Mouse (Mus musculus): ENCODE measurements around the gene Gmppb. TPM values are rescaled to one million over a fixed set of nuclear protein-coding genes. Genes with fewer than 3 reads are reported as not detected.
A peak's percentile ranks its signal among the peaks of the same experiment; 100 is the strongest.

The Gmppb gene
- polyA plus RNA-seq, 1 experiment from 2014 or later: 25.6 TPM

DNA sequence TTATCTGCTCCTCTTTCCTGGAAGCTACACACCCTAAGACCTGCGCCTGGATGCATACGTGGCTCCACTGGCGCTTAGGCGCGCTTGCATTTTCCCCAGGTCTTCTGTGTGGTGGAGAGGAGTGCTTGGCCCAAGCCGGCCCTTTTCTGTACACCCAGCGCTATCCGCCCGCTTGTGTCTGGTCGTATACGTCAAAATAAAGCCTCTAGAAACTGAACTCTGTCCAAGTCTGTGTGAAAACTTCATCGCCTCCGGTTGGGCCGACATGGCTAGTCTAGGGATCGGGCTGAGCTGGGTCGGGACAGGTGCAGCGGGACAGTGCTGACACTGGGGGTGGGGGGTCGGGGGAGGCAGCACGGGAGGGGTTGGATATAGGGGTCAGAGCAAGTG, 481 bp upstream of the Gmppb start:
- Histone ChIP-seq H3K9me3 (ENCODE audit: control insufficient read depth, low read length) (no peaks in the 10 kb centered on the region), H3K4me2 (ENCODE audit: low read depth, low read length) (peak overlapping the region; percentile 97), H3K27ac (ENCODE audit: low read length) (peak overlapping the region; percentile 77), H3K36me3 (ENCODE audit: control insufficient read depth, insufficient read depth, low read length) (peaks cover 25% of the 10 kb centered on the region), H3K9ac (ENCODE audit: low read length) (peak overlapping the region; percentile 70), H3K4me1 (replicated peaks; ENCODE audit: control insufficient read depth, insufficient read depth, low read length) (peaks cover 28% of the 10 kb centered on the region), H3K4me3 (ENCODE audit: low read length) (peak overlapping the region; percentile 85), H3K27me3 (ENCODE audit: control insufficient read depth, insufficient read depth, low read depth, low read length) (no peaks in the 10 kb centered on the region)
- 3% methylated on average over 19 of the region's 19 CpGs for WGBS
- peak; percentile 38 for ATAC-seq (ENCODE audit: low read depth)

DNA sequence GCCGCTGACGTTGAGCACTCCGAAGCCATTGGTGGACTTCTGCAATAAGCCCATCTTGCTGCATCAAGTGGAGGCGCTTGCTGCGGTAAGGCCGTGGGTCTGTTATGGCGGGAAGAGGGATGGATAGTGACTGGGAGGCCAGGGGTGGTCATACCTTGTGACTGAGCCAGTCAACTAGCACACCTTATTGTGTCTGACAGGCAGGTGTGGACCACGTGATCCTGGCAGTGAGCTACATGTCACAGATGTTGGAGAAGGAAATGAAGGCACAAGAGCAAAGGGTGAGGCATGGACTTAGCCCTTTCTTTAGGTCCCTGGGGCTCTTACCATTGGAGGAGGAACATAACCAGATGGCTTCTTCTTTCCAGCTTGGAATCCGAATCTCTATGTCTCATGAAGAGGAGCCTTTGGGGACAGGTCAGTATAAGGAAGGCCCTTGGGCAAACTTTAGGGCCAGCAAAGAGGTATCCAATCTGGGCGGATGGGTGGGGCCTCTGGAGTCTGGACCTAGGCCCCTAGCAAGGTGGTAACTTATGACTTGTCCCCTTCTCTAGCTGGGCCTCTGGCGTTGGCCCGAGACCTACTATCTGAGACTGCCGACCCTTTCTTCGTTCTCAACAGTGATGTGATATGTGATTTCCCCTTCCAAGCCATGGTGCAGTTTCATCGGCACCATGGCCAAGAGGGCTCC, 664 bp downstream of the Gmppb start:
- 41% methylated on average over 15 of the region's 15 CpGs for WGBS
- ATAC-seq (ENCODE audit: low read depth): no peak

GRCm38 (mm10) chr9:108051184-108051930, 2.3 kb downstream of the Gmppb start:
- Histone ChIP-seq H3K36me3 (ENCODE audit: control insufficient read depth, insufficient read depth, low read length) (peaks cover 19% of the 10 kb centered on the region), H3K27ac (ENCODE audit: low read length) (no peak overlapping the region), H3K27me3 (ENCODE audit: control insufficient read depth, insufficient read depth, low read depth, low read length) (no peaks in the 10 kb centered on the region), H3K4me1 (replicated peaks; ENCODE audit: control insufficient read depth, insufficient read depth, low read length) (peaks cover 32% of the 10 kb centered on the region), H3K9me3 (ENCODE audit: control insufficient read depth, low read length) (no peaks in the 10 kb centered on the region), H3K4me2 (ENCODE audit: low read depth, low read length) (no peak overlapping the region), H3K4me3 (ENCODE audit: low read length) (no peak overlapping the region), H3K9ac (ENCODE audit: low read length) (no peak overlapping the region)
- ATAC-seq (ENCODE audit: low read depth): no peak
- 90% methylated on average over 15 of the region's 15 CpGs for WGBS

More for the DNA sequence above, 664 bp downstream of the Gmppb start:
- Histone ChIP-seq H3K36me3 (ENCODE audit: control insufficient read depth, insufficient read depth, low read length) (peaks cover 32% of the 10 kb centered on the region), H3K9me3 (ENCODE audit: control insufficient read depth, low read length) (no peaks in the 10 kb centered on the region), H3K27ac (ENCODE audit: low read length) (peak overlapping the region; percentile 66), H3K4me3 (ENCODE audit: low read length) (peak overlapping the region; percentile 85), H3K27me3 (ENCODE audit: control insufficient read depth, insufficient read depth, low read depth, low read length) (no peaks in the 10 kb centered on the region), H3K9ac (ENCODE audit: low read length) (peak overlapping the region; percentile 85), H3K4me2 (ENCODE audit: low read depth, low read length) (peak overlapping the region; percentile 97), H3K4me1 (replicated peaks; ENCODE audit: control insufficient read depth, insufficient read depth, low read length) (peaks cover 32% of the 10 kb centered on the region)

GRCm38 (mm10) chr9:108051931-108052220, 2.8 kb downstream of the Gmppb start:
- 65% methylated on average over 4 of the region's 4 CpGs for WGBS
- Histone ChIP-seq H3K36me3 (ENCODE audit: control insufficient read depth, insufficient read depth, low read length) (peaks cover 16% of the 10 kb centered on the region), H3K4me3 (ENCODE audit: low read length) (no peak overlapping the region), H3K27ac (ENCODE audit: low read length) (no peak overlapping the region), H3K4me1 (replicated peaks; ENCODE audit: control insufficient read depth, insufficient read depth, low read length) (peaks cover 32% of the 10 kb centered on the region), H3K27me3 (ENCODE audit: control insufficient read depth, insufficient read depth, low read depth, low read length) (no peaks in the 10 kb centered on the region), H3K9ac (ENCODE audit: low read length) (no peak overlapping the region), H3K4me2 (ENCODE audit: low read depth, low read length) (no peak overlapping the region), H3K9me3 (ENCODE audit: control insufficient read depth, low read length) (no peaks in the 10 kb centered on the region)
- ATAC-seq (ENCODE audit: low read depth): no peak

DNA sequence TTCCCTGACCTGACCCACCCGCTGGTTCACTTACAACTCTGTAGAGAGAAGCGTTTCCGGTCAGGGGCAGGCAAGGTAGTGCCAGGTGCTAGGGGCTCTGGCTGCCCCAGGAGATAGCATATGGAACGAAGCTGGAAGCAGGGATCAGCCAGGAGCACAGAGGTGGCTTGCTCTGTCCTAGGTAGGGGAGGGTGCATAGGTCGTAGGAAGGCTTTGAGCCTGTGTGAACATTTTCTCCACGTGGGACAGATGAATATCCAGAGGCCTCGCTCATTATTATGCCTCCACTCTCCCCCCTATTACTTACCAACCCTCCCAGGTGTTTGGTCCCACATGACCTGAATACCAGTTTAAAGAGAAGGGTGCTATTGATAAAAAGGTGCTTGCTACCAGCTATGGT, 3.4 kb downstream of the Gmppb start:
- Histone ChIP-seq H3K27me3 (ENCODE audit: control insufficient read depth, insufficient read depth, low read depth, low read length) (no peaks in the 10 kb centered on the region), H3K4me3 (ENCODE audit: low read length) (no peak overlapping the region), H3K9me3 (ENCODE audit: control insufficient read depth, low read length) (no peaks in the 10 kb centered on the region), H3K9ac (ENCODE audit: low read length) (no peak overlapping the region), H3K4me1 (replicated peaks; ENCODE audit: control insufficient read depth, insufficient read depth, low read length) (peaks cover 32% of the 10 kb centered on the region), H3K36me3 (ENCODE audit: control insufficient read depth, insufficient read depth, low read length) (peaks cover 14% of the 10 kb centered on the region), H3K4me2 (ENCODE audit: low read depth, low read length) (no peak overlapping the region), H3K27ac (ENCODE audit: low read length) (peak overlapping the region; percentile 16; the same call in 1 of the 2 replicates)
- no peak for ATAC-seq (ENCODE audit: low read depth)
- 64% methylated on average over 7 of the region's 7 CpGs for WGBS

DNA sequence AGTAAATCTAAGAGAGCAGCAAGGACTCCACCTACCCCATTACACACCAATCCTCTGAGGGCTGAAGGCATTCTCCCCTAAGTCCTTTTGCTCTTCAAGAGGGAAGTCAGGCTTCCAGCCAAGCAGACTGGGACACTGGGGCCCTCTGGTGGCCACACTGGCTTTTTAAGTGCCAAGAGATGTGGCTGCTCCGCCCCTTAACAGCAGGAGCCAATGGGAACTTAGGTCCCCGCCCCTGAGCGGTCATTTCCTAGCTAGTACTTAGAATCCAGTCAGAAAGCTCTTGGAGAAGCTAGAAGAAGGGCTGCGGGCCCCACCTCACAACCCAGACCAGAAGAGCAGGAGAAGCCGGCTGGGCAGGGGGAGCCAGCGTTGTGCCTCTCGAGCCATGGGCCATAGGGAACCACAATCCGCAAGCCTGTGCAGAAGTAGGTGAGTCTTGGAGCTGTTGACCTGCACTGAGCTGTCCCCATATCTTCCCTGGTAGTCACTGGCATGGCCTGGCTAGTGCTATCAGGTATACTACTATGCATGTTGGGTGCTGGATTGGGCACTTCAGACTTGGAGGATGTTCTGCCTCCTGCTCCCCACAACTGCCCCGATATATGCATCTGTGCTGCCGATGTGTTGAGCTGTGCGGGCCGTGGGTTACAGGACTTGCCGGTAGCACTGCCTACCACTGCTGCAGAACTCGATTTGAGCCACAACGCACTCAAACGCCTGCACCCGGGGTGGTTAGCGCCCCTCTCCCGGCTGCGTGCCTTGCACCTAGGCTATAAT, 4.0 kb downstream of the Gmppb start, which contains the start of gene Amigo3:
Gene Amigo3, plus strand, starts transcription at position 275 of the 780 bp plus-strand sequence.
- peaks cover 28% of the 10 kb centered on the region for H3K4me1 ChIP-seq (replicated peaks; ENCODE audit: control insufficient read depth, insufficient read depth, low read length)
- H3K9ac ChIP-seq (ENCODE audit: low read length): peak within 1 kb of the TSS; percentile 50
- H3K27me3 ChIP-seq (ENCODE audit: control insufficient read depth, insufficient read depth, low read depth, low read length): no peaks in the 10 kb centered on the region
- H3K27ac ChIP-seq (ENCODE audit: low read length): peak within 1 kb of the TSS; percentile 36
- peak; percentile 76 for ATAC-seq (ENCODE audit: low read depth)
- H3K4me2 ChIP-seq (ENCODE audit: low read depth, low read length): peak within 1 kb of the TSS; percentile 42
- H3K4me3 ChIP-seq (ENCODE audit: low read length): peak within 1 kb of the TSS; percentile 25; the same call in 1 of the 2 replicates
- WGBS: 48% methylated on average over 20 of the region's 20 CpGs
- peaks cover 14% of the 10 kb centered on the region for H3K36me3 ChIP-seq (ENCODE audit: control insufficient read depth, insufficient read depth, low read length)
- no peaks in the 10 kb centered on the region for H3K9me3 ChIP-seq (ENCODE audit: control insufficient read depth, low read length)

GRCm38 (mm10) chr9:108053665-108054225, 4.7 kb downstream of the Gmppb start:
- 80% methylated on average over 15 of the region's 15 CpGs for WGBS
- Histone ChIP-seq H3K4me1 (replicated peaks; ENCODE audit: control insufficient read depth, insufficient read depth, low read length) (peaks cover 23% of the 10 kb centered on the region), H3K27ac (ENCODE audit: low read length) (peak overlapping the region; percentile 36), H3K9me3 (ENCODE audit: control insufficient read depth, low read length) (no peaks in the 10 kb centered on the region), H3K27me3 (ENCODE audit: control insufficient read depth, insufficient read depth, low read depth, low read length) (no peaks in the 10 kb centered on the region), H3K9ac (ENCODE audit: low read length) (peak overlapping the region; percentile 50; the same call in 1 of the 2 replicates), H3K4me3 (ENCODE audit: low read length) (no peak overlapping the region), H3K4me2 (ENCODE audit: low read depth, low read length) (no peak overlapping the region), H3K36me3 (ENCODE audit: control insufficient read depth, insufficient read depth, low read length) (peaks cover 14% of the 10 kb centered on the region)
- ATAC-seq (ENCODE audit: low read depth): no peak

DNA sequence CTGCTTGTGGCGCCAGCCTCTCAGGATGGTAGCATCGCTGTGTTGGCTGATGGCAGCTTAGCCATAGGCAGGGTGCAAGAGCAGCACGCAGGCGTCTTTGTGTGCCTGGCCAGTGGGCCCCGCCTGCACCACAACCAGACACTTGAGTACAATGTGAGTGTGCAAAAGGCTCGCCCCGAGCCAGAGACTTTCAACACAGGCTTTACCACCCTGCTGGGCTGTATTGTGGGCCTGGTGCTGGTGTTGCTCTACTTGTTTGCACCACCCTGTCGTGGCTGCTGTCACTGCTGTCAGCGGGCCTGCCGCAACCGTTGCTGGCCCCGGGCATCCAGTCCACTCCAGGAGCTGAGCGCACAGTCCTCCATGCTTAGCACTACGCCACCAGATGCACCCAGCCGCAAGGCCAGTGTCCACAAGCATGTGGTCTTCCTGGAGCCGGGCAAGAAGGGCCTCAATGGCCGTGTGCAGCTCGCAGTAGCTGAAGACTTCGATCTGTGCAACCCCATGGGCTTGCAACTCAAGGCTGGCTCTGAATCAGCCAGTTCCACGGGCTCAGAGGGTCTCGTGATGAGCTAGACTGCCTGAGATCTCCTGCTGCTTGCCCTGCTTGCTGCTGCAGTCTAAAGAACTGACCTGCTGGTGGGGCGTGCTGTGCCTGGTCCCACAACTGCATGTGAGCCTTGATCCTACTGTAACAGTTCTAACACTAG, 5.4 kb downstream of the Gmppb start:
- H3K9me3 ChIP-seq (ENCODE audit: control insufficient read depth, low read length): no peaks in the 10 kb centered on the region
- H3K4me2 ChIP-seq (ENCODE audit: low read depth, low read length): no peak overlapping the region
- 87% methylated on average over 22 of the region's 22 CpGs for WGBS
- H3K27ac ChIP-seq (ENCODE audit: low read length): no peak overlapping the region; the same call in 1 of the 2 replicates
- H3K4me1 ChIP-seq (replicated peaks; ENCODE audit: control insufficient read depth, insufficient read depth, low read length): peaks cover 22% of the 10 kb centered on the region
- H3K36me3 ChIP-seq (ENCODE audit: control insufficient read depth, insufficient read depth, low read length): peaks cover 14% of the 10 kb centered on the region
- no peak overlapping the region for H3K9ac ChIP-seq (ENCODE audit: low read length)
- H3K27me3 ChIP-seq (ENCODE audit: control insufficient read depth, insufficient read depth, low read depth, low read length): no peaks in the 10 kb centered on the region
- no peak overlapping the region for H3K4me3 ChIP-seq (ENCODE audit: low read length)
- no peak for ATAC-seq (ENCODE audit: low read depth)
